Mouse (Mus musculus) MEL (cell line): ENCODE data around the gene Bahcc1.

ENCODE experiments used
- CHD2 ChIP-seq: IDR thresholded peaks from 2 replicates; pipeline ENCODE4 v1.6.1; 2011; ENCODE audit warnings: low read length, improper control_type of control experiment
- CTCF ChIP-seq, 3 experiments: IDR thresholded peaks in 2 of 3; conservative IDR thresholded peaks in 1 of 3; 2 replicates each; pipeline ENCODE4 v1.5.1; 2011 to 2012; ENCODE audit warnings: low read length in 3 of 3, low read depth in 2 of 3, mild to moderate bottlenecking in 2 of 3, improper control_type of control experiment in 1 of 3, inconsistent platforms in 1 of 3, mixed read lengths in 1 of 3, moderate library complexity in 1 of 3; ENCODE audit not compliant: control insufficient read depth in 1 of 3, insufficient read depth in 1 of 3, poor library complexity in 1 of 3, severe bottlenecking in 1 of 3
- EP300 ChIP-seq, 2 experiments: IDR thresholded peaks; 2 replicates each; pipeline ENCODE4 v1.6.1; 2011; ENCODE audit warnings: improper control_type of control experiment in 2 of 2, low read length in 2 of 2, low read depth in 1 of 2, mild to moderate bottlenecking in 1 of 2
- MEF2A ChIP-seq: IDR thresholded peaks from 2 replicates; pipeline ENCODE4 v1.6.1; 2014; ENCODE audit warnings: low read depth, mild to moderate bottlenecking, inconsistent platforms, low read length, improper control_type of control experiment; ENCODE audit not compliant: poor library complexity, insufficient replicate concordance, severe bottlenecking; ENCODE audit errors: extremely low read depth
- MXI1 ChIP-seq: IDR thresholded peaks from 2 replicates; pipeline ENCODE4 v1.6.1; 2011; ENCODE audit warnings: mild to moderate bottlenecking, low read depth, low read length, improper control_type of control experiment
- MYC ChIP-seq: IDR thresholded peaks from 2 replicates; pipeline ENCODE4 v1.6.1; 2011; ENCODE audit warnings: low read depth, mild to moderate bottlenecking, low read length, improper control_type of control experiment, moderate library complexity
- POLR2A ChIP-seq, 2 experiments: IDR thresholded peaks; 2 replicates each; pipeline ENCODE4 v1.6.1; 2011 to 2012; ENCODE audit warnings: low read length in 2 of 2, mild to moderate bottlenecking in 2 of 2, control low read depth in 1 of 2, improper control_type of control experiment in 1 of 2, low read depth in 1 of 2, moderate library complexity in 1 of 2; ENCODE audit not compliant: control insufficient read depth in 1 of 2, insufficient read depth in 1 of 2, poor library complexity in 1 of 2
- RAD21 ChIP-seq: IDR thresholded peaks from 2 replicates; pipeline ENCODE4 v1.6.1; 2011; ENCODE audit warnings: mild to moderate bottlenecking, low read depth, low read length, improper control_type of control experiment
- USF2 ChIP-seq, 2 experiments: IDR thresholded peaks; 2 replicates each; pipeline ENCODE4 v1.6.1; 2011 to 2012; ENCODE audit warnings: improper control_type of control experiment in 2 of 2, low read length in 2 of 2, borderline replicate concordance in 1 of 2, inconsistent platforms in 1 of 2, low read depth in 1 of 2, mild to moderate bottlenecking in 1 of 2; ENCODE audit not compliant: insufficient read depth in 1 of 2
- ZKSCAN1 ChIP-seq: IDR thresholded peaks from 2 replicates; pipeline ENCODE4 v1.6.1; 2012; ENCODE audit warnings: low read depth, mild to moderate bottlenecking, inconsistent platforms, low read length, improper control_type of control experiment, moderate library complexity

GRCm38 (mm10) chr11:120228116-120228890 is 4.4 kb upstream of the Bahcc1 start:
- TF ChIP-seq CHD2 (no peak), EP300 (IDR thresholded peaks at IDR 0.05; ENCODE audit: low read depth in 1 of 2, low read length in 2 of 2) (no peak), POLR2A (IDR thresholded peaks at IDR 0.05; ENCODE audit: control insufficient read depth in 1 of 2, insufficient read depth in 1 of 2, low read depth in 1 of 2, low read length in 2 of 2, poor library complexity in 1 of 2) (no peak), CTCF (IDR thresholded peaks at IDR 0.05 in 2 of 3, conservative IDR thresholded peaks at IDR 0.05 in 1 of 3; ENCODE audit: control insufficient read depth in 1 of 3, insufficient read depth in 1 of 3, low read depth in 2 of 3, low read length in 3 of 3, poor library complexity in 1 of 3, severe bottlenecking in 1 of 3) (no peak), USF2 (IDR thresholded peaks at IDR 0.05; ENCODE audit: borderline replicate concordance in 1 of 2, insufficient read depth in 1 of 2, low read depth in 1 of 2, low read length in 2 of 2) (no peak), ZKSCAN1 (no peak), RAD21 (no peak), MYC (no peak), MXI1 (no peak), MEF2A (no peak)
